Mouse (Mus musculus): ENCODE measurements at regions not wholly inside any gene's neighbourhood (a gene's known extent, or its start where the extent isn't known, plus 50 kb on each side); places are given as distances from the start of the nearest gene placed in this dataset.
"Not testable (repeated sequence)": the region's sequence is repeated elsewhere in the genome, so short reads cannot be mapped to it uniquely, and the experiment has no call there.

DNA sequence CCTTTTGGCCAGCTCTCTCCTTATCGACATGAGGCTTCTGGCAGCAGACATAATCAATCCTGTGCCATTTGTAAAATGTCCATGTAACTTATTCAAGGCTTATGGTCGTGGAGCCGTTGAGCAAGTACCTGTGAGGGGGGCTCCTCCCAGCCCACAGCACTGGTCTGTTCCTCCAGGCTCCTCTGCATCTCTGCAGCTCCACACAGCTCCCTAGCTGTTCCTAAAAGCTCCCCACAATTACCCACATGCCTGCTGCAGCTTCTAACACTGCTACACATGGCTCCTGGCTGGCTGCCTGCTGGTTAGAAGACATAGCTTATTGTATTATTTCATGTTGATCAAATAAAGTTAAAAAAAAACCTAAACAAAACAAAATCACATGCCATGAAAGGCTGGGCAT is 77.9 kb downstream of the Tcp10c start:
- DNase-seq (ENCODE audit: low spot score): not testable (repeated sequence)

DNA sequence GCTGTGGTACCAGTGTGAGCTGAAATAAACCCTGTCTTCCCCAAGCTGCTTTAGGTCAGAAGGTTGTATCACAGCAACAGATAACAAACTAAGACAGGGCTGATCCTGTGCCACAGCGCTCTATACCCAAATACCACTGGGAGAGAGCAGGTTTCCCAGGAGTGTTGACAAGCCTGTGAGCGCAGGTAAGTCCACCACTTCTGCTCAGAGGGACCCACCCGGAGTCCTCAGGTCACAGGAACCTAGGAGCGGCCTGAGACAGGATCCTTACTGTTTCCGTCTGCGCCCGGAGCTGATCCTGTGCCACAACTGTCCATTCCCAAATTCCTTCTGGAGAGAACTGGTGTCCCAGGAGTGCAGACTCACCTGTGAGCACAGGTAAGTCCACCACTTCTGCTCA is 79.8 kb downstream of the Tcp10c start:
- DNase-seq (ENCODE audit: low spot score): not testable (repeated sequence)

DNA sequence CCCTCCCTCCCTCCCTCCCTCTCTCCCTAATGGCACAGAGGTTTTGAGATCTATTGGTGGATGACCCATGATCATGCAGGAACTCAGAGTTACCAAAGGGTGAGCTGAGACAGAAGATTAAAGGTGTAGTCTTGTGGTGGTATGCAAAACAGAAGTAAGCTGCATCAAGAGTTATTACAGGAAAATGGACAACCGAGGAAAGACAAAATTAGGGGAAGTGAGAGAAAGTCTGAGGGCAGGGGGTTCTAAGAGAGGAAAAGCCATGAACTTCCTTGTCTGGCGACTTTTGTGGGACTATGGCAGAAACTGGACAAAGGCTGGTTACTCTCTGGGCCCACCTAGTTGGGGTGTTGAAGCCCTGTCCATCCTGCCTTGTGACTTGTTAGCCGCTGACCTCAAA is 84.4 kb downstream of the Tcp10c start:
- not testable (repeated sequence) for DNase-seq (ENCODE audit: low spot score)

DNA sequence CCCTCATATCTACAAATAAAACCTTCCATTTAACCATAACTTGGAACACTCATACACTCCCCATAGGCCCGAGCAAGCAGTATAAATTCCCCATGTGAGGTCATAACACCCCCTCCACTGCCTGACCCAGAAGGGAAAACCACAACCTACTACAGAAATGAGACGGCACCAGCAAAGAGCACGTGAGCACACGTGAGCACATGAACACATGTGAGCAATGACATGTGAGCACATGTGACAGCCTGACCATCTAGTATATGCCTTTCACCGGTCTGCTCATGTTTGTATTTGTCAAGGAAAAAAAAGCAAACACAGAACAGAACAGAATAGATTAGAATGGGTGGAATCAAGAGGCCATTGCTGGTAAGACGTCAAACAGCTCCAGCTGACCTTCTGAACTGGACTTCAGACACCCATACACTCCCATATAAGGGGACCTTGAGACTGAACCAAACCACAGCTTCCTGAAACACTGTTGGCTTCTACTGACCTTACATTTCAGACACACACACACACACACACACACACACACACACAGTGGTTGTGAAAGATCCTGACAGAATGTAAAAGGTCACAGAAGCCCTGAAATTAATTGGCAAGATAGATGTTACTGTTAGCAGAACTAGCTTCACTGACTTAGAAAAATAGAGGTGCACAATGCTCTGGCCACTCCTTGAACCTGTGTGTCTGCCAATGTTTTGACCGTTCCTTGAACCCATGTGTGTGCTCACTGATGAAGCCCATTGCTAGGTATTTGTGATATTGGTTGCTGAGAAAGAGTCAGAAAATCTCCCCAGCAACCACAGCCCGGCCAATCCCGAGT is 86.5 kb downstream of the Tcp10c start:
- DNase-seq (ENCODE audit: low spot score): peak; percentile 12

DNA sequence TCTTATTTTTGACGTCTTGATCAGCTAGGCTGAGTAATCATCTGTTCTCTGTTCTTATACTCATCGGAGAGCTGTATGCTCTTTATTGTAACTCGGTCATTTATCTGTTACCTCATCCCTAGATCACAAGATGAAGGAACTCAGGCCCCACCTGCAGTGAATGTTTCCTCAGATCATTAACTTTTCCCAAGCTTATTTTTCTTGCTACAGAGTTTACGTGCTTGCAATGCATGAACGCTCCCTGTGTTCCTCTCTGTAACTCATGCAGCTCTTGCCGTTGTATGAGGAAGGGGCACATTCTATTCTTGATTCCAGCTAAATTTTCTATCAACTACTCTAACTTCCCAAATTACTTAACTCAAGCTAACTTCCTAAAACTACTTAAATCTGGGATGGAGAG is 87.9 kb downstream of the Tcp10c start:
- DNase-seq (ENCODE audit: low spot score): not testable (repeated sequence)

DNA sequence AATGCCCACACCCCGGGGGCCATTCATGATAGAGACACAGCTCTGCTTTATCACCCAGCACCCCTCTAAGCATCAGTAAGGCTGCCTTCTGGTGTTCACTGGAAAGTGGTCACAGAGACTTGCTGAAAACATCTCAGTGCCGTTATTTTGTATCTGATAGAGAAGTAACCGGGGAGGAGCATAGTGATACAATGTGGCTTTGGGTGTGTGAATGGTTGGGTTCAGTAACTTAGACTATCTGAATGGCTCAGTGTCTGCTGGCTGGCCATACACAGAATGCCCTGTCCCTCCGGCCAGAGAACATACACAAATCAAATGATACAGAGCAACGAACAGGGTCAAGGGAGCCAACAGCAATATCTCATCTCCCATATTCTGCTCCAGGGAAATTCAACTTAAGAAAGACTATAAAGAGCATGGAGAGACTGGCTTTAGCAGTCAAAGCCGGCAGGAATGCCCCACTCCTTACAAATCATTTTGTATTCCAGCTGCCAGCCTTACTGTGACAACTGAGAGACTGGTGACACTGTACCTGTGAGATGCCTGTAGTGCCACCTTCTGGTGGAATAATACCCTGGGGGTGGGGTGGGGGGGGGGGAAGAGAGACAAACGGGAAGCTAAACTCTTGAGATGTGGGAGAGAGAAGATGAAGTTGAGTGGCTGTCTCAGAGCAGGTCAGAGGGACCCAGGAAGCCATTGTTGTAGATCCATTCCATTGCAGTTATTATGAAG is 102.7 kb downstream of the Tcp10c start:
- DNase-seq (ENCODE audit: low spot score): not testable (repeated sequence)

DNA sequence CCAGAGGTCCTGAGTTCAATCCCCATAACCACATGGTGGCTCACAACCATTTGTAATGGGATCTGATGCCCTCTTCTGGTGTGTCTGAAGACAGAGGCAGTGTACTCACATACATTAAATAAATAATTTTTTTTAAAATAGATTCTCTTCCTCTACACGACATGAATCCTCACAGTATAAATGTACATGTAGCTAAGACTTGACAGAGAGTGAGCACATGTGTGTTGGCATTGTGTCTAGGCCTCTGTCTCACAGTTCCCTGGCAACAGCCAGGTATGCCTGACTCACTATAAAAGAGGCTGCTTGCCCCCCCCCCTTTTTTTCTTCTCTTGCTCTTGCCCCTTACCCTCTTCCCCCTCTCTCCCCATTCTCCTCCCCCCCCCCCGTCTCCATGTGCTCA is 103.6 kb downstream of the Tcp10c start:
- DNase-seq (ENCODE audit: low spot score): not testable (repeated sequence)

DNA sequence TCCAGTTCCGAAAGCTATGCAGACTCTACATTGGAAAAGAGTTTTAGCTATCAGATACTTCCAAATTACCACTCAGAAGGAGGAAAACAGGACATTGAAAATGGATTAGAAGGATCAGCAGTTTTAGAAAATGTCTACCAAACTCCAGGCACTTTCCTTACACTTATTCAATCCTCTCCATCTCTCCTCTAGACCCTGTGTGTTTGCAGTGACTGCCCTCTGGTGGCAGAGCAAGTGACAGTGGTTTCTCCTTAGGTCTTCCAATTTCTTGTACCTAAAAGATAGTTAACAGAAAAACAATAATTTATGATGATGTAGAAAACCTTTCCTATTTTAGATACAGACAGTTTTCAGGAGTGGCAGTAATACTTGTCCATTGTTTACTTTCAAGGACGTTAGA is 104.4 kb downstream of the Tcp10c start:
- DNase-seq (ENCODE audit: low spot score): not testable (repeated sequence)

DNA sequence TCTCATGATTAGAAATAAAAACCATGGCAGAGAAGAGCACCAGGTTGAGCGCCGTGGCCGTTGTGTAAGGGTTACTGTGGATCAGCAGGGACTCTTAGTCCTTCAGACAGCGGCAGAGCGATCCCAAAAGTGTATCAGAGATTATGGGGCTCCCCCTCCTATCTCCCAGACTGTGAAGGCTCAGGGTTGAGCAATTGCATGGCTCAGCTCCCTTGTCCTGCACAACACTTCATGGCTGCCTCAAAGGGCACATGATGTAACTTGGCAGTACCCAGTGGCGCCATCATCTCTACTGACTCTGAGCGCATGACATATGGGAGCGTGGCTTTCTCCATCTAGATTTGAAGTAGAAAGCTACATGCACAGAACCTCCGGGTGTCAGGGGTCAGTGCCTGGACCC is 108.3 kb downstream of the Tcp10c start:
- DNase-seq (ENCODE audit: low spot score): not testable (repeated sequence)

DNA sequence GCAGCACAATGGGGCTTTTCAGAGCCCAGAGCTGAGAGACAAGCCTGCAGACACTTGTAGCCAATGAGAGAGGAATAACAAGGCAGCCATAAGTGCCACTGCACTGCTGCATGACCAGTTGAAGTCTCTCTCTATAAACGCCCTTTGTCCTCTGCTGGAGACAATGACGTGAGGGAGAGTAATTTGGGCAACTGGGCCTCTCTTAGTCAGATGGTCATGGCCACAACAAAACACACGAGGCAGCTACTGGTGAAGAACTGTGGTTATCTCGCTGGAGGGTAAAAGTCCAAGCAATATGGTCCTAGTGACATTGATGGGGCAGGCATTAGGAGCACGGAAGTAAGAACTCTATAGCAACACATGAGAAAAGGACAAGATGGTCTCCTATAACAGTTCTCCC is 111.5 kb downstream of the Tcp10c start:
- not testable (repeated sequence) for DNase-seq (ENCODE audit: low spot score)

DNA sequence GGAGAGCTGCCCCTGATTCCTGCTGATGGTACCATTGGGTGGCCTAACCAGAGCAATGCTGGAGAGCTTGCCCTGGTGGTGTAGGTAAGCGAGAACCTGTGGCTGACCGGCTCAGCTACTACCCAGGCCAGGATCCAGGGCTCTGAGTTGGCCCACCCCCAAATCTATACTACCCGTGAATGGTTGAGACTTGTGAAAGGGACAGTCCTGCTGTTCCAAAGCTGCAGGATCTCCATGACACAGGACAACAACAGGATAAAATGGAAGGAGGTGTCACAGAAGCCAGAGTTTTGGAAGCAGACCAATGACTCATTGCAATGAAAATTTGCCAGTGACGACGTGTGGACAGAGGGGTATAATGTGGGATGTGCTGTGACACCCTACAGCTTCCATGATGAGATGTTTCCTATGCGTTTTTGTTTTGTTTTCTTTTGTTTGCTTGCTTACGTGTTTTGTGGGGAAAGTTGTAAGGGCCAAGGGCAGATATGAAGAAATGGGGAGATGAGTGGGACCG is 115.6 kb downstream of the Tcp10c start:
- not testable (repeated sequence) for DNase-seq (ENCODE audit: low spot score)

DNA sequence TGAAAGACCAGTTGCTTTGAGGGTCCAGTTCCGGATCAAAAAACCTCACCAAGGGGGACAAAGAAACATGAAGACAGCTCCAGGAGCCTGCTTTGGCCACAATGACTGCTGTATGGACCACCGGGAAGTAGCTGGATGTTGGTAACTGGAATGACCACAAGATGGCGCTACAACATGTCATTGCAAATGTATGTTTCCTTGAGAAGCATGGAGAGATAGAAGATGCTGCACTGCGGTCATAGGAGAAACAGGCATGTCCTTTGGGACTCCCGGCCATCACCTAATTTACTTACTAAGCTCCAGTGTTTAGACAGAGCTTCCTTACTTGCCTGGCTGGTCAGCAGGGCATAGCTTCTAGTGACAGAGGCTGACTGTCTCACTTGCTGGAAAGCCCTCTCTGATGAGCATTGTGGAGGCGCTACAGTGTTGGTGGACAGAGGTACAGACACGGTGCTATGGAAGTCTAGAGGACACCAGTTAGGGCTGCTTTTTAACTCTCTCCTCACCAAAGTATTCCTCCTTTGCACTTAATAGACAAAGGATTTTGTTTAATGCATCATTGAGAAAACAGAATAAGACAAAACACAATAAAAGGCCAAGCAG is 118.2 kb downstream of the Tcp10c start:
- DNase-seq (ENCODE audit: low spot score): peak; percentile 76

DNA sequence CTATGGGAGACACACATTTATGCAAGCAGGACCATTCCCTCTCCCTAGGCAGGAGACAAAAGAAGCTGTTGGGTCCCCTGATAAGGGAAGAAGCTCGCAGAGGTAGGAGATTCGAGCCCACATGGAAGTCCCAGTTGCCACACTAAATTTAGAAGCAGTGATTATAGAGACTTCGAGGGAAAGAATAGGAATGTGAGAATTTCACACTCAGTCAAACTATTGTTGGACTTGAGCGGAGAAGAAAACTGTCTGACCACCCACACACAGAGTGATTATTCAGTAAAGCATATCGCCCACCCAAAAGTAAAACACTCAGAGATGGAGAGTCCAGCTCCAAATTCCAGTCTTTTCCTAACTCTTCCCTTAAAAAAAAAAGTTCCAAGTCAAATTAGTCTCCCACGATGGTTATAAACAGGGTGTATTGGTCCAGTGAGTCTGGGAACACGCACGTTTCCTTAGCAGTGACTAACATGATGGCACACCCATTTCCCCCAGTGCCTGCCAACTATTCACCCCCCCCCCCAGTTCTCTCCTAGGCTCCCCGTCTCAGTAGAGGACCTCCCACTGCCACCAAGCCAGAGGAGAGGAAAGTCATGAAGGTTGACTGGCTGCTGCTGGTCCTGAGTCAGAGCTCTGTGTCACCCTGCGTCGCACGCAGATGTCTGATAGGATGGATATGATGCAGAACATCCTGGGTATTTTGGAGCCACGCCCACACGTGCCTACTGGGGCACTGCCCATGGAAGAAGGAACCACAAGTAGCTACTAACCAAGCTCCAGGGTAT is 120.1 kb downstream of the Tcp10c start:
- DNase-seq (ENCODE audit: low spot score): no peak

DNA sequence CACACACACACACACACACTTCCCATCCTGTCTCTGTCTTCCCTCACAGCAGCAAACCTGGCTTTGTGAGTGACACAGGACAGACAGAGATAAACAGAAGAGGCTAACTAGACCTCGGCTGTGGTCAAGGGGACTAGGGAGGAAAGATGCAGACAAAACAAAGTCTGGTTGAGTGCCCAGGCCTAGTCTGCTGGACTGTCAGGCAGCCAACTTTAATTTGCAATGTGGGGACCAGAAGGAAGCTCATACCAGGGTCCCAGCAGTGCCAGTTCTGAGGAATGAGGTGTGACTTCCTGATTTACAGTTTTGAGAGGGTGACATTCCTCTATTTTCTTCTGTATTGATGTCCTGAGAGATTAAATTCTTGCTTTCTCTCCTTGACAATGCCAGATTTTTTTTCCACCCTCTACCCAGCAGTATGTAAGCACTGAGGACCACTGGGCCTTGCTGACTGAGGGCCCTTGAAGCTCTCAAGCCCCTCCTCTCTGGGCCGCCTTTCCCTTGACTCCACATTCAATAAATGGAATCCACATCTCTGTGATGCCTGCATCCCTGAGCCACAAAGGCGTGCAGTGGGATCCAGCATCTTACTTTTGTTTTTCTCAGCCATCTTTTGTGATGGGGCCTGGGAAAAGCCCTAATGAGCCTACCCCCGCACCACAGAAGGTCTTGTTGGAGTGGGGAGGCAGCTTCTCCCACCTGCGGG is 124.6 kb downstream of the Tcp10c start:
- no peak for DNase-seq (ENCODE audit: low spot score)

DNA sequence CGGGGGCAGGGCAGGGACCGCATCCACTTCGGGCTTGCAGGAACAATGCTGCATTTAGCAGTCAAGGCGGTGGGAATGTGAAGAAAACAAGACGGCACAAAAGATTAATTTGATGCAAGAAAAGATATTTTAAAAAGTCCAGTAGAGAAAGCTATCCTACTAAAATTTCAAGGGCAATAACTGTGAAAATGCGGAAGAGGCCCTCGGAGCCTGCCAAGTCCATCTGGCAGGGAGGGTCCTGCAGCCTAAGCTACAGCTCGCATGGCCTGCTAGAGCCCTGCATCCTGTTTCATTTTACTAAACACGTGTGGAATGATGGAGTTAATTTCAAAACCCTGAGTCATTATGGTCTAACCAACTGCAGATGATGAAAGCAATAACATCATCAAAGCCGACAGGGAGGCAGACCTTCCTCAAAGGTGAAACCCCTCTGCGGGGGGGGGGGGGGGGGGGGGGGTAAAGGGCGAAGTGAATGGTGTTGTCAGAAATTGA is 125.2 kb downstream of the Tcp10c start:
- no peak for DNase-seq (ENCODE audit: low spot score)

DNA sequence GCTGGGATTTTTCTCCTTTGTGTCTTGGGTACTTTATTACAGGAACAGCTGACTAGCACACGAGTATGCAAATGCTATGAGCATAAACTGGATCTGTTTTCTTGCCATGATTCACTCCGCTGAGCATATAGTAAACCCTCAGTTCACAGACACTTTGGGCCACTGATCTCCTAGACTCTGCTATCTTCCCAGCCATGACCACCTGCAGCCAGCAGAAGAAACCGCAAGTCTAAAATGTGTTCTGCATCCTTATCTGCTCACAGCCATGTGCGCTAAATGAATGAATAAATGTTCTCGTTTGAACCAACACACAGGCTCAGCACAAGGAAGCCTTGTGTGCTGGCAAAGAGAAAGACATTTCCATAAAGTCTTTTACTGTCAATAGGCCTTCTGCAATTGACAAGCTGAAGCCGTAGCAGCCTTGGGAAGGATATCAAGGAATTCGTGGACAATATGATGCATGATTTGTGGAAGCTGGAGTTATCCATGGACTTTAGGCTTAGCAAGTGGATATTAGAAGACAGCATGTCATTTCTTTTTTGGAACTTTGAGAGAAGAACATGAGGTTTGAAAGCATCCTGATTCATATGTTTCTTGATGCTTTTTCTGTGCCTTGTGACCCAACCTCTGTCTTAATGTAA is 127.2 kb downstream of the Tcp10c start:
- no peak for DNase-seq (ENCODE audit: low spot score)

DNA sequence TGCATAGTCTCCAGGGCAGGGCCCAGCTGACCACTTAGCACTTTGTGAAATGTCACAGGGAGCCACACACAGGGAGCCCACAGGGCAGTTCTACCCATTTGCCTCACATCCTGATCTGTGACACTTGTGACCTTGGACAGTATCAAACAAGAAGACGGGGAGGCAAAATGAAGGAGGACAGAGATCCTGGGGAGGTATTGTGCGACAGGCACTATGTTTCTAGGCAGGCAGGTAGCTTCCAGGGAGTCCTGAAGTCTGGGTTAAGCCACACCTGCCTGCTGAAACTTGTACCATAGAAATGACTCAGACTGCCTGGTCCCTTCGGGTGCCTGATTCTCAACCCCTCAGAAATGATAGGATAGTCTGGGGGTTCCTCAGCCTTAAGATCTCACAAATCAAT is 127.8 kb downstream of the Tcp10c start:
- DNase-seq (ENCODE audit: low spot score): no peak

DNA sequence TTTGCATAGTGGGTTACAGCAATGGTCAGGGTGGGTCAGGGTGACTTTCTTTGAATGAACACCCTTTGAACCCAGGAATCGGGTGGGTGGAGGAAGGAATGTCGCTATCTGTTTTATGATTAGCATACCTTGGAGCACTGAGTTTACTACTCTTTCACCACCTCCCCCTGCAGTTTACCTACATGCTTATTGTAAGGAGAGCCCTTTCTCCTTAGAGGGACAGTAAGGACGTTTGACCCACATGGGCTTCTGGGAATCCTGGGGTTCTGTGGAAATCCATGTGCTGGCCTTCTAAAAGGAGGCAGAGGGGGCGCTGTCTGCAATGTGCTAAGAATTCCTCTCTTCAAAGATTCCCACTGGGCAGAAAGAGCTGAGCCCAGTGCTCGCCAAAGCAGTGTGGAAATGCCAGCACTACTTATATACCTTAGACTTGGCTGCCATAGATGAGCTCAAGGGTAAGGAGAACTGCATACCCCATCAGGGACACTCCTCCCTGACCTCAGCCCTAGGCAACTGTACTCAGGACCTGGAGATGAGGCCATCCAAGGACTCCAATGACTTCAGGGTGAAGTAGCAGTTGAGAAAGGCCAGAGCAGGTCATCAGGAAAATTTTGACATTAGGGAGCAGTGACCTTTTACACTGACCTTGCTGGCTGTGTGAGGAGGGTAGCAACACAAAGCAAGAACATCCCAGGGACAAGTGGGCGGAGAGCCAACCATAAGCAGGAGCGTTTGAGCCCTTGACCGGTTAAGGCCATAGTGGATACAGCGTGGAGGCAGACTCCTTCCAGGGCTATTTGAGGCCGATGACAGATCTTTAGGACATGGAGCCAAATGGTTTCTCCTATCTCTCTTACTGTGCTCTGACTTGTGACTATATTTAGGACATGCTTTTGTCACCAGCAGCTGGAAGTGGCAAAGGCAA is 133.2 kb downstream of the Tcp10c start:
- no peak for DNase-seq (ENCODE audit: low spot score)

DNA sequence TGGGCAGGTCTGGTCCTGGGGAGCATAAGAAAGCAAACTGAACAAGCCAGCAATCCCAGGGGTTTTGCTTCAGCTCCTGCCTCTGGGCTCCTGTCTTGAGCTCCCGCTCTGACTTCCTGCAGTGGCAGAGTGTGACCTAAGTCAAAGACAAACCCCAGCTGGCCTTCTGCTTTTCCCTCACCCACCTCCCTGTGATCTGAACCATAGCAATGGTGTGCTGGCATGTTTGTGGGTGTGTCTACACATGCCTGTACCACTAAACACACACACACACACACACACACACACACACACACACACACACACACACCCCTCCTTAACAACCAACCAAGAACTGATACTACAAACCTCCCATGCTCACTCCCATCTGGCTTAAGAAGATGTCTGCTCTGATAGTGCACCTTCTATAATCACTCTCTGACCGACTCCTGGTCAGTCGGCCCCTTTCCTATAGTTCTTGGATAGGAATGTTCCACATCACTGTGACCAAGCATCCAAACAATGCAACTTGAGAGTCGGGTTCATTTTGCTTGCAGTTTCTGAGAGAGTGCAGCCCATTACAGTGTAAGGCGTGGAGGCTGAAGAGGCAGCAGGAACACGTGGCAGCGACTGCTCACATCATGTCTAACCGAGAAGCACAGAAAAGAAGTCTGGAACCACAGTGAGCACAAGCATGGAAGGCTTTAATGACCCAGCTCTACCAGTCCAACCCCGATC is 134.4 kb downstream of the Tcp10c start:
- DNase-seq (ENCODE audit: low spot score): no peak

Data from layer of hippocampus, adult 9-10 months (tissue).